Mouse (Mus musculus): Measurements from ENCODE around the gene Dhrs3. TPM values are rescaled to one million over a fixed set of nuclear protein-coding genes. Genes with fewer than 3 reads are reported as not detected.

Gene Dhrs3
- polyA plus RNA-seq, 1 experiment from 2014 or later: 41.6 TPM

- no peaks in the 10 kb centered on the region for H3K4me1 ChIP-seq (ENCODE audit: control insufficient read depth, insufficient read depth, low read length)
- no peak overlapping the region for H3K4me2 ChIP-seq (ENCODE audit: low read length)
- 85% methylated on average over 5 of the region's 5 CpGs for WGBS
- no peaks in the 10 kb centered on the region for H3K27me3 ChIP-seq (ENCODE audit: control insufficient read depth, insufficient read depth, low read depth, low read length)
- no peak overlapping the region for H3K9ac ChIP-seq (ENCODE audit: low read depth, low read length)
- H3K4me3 ChIP-seq (ENCODE audit: low read depth, low read length): no peak overlapping the region
- H3K36me3 ChIP-seq (ENCODE audit: control insufficient read depth, insufficient read depth, low read length): no peaks in the 10 kb centered on the region
- no peak overlapping the region for H3K27ac ChIP-seq (ENCODE audit: low read length)
- no peak for ATAC-seq
- no peaks in the 10 kb centered on the region for H3K9me3 ChIP-seq (replicated peaks; ENCODE audit: control insufficient read depth, low read length, poor library complexity, severe bottlenecking)
These were observed 50.6 kb downstream of the Dhrs3 start for GRCm38 (mm10) chr4:144943273-144943672.

GRCm38 (mm10) chr4:144947738-144948390 is 55.2 kb downstream of the Dhrs3 start:
- no peaks in the 10 kb centered on the region for H3K27me3 ChIP-seq (ENCODE audit: control insufficient read depth, insufficient read depth, low read depth, low read length)
- no peaks in the 10 kb centered on the region for H3K36me3 ChIP-seq (ENCODE audit: control insufficient read depth, insufficient read depth, low read length)
- ATAC-seq: no peak
- no peaks in the 10 kb centered on the region for H3K4me1 ChIP-seq (ENCODE audit: control insufficient read depth, insufficient read depth, low read length)
- no peak overlapping the region for H3K9ac ChIP-seq (ENCODE audit: low read depth, low read length)
- H3K27ac ChIP-seq (ENCODE audit: low read length): no peak overlapping the region
- H3K4me2 ChIP-seq (ENCODE audit: low read length): no peak overlapping the region
- WGBS: 72% methylated on average over 6 of the region's 6 CpGs
- H3K4me3 ChIP-seq (ENCODE audit: low read depth, low read length): no peak overlapping the region
- H3K9me3 ChIP-seq (replicated peaks; ENCODE audit: control insufficient read depth, low read length, poor library complexity, severe bottlenecking): no peaks in the 10 kb centered on the region

GRCm38 (mm10) chr4:144949441-144950326 is 57.1 kb downstream of the Dhrs3 start:
- Histone ChIP-seq H3K27me3 (ENCODE audit: control insufficient read depth, insufficient read depth, low read depth, low read length) (no peaks in the 10 kb centered on the region), H3K36me3 (ENCODE audit: control insufficient read depth, insufficient read depth, low read length) (no peaks in the 10 kb centered on the region), H3K4me2 (ENCODE audit: low read length) (no peak overlapping the region), H3K4me1 (ENCODE audit: control insufficient read depth, insufficient read depth, low read length) (no peaks in the 10 kb centered on the region), H3K9me3 (replicated peaks; ENCODE audit: control insufficient read depth, low read length, poor library complexity, severe bottlenecking) (no peaks in the 10 kb centered on the region), H3K9ac (ENCODE audit: low read depth, low read length) (no peak overlapping the region), H3K27ac (ENCODE audit: low read length) (no peak overlapping the region), H3K4me3 (ENCODE audit: low read depth, low read length) (no peak overlapping the region)
- peak; percentile 65 for ATAC-seq
- WGBS: 18% methylated on average over 9 of the region's 9 CpGs

- no peak overlapping the region for H3K4me3 ChIP-seq (ENCODE audit: low read depth, low read length)
- H3K4me2 ChIP-seq (ENCODE audit: low read length): no peak overlapping the region
- 69% methylated on average over 3 of the region's 3 CpGs for WGBS
- ATAC-seq: no peak
- H3K36me3 ChIP-seq (ENCODE audit: control insufficient read depth, insufficient read depth, low read length): no peaks in the 10 kb centered on the region
- no peaks in the 10 kb centered on the region for H3K9me3 ChIP-seq (replicated peaks; ENCODE audit: control insufficient read depth, low read length, poor library complexity, severe bottlenecking)
- no peaks in the 10 kb centered on the region for H3K4me1 ChIP-seq (ENCODE audit: control insufficient read depth, insufficient read depth, low read length)
- no peaks in the 10 kb centered on the region for H3K27me3 ChIP-seq (ENCODE audit: control insufficient read depth, insufficient read depth, low read depth, low read length)
- no peak overlapping the region for H3K27ac ChIP-seq (ENCODE audit: low read length)
- H3K9ac ChIP-seq (ENCODE audit: low read depth, low read length): no peak overlapping the region
These were observed 57.7 kb downstream of the Dhrs3 start for GRCm38 (mm10) chr4:144950327-144950711.

- no peaks in the 10 kb centered on the region for H3K4me1 ChIP-seq (ENCODE audit: control insufficient read depth, insufficient read depth, low read length)
- no peak overlapping the region for H3K9ac ChIP-seq (ENCODE audit: low read depth, low read length)
- H3K27ac ChIP-seq (ENCODE audit: low read length): no peak overlapping the region
- no peaks in the 10 kb centered on the region for H3K9me3 ChIP-seq (replicated peaks; ENCODE audit: control insufficient read depth, low read length, poor library complexity, severe bottlenecking)
- no peaks in the 10 kb centered on the region for H3K36me3 ChIP-seq (ENCODE audit: control insufficient read depth, insufficient read depth, low read length)
- H3K4me2 ChIP-seq (ENCODE audit: low read length): no peak overlapping the region
- no peaks in the 10 kb centered on the region for H3K27me3 ChIP-seq (ENCODE audit: control insufficient read depth, insufficient read depth, low read depth, low read length)
- no peak overlapping the region for H3K4me3 ChIP-seq (ENCODE audit: low read depth, low read length)
- no peak for ATAC-seq
- WGBS: 86% methylated on average over 3 of the region's 3 CpGs
These were observed 58.3 kb downstream of the Dhrs3 start for GRCm38 (mm10) chr4:144950883-144951282.

- Histone ChIP-seq H3K36me3 (ENCODE audit: control insufficient read depth, insufficient read depth, low read length) (no peaks in the 10 kb centered on the region), H3K27ac (ENCODE audit: low read length) (no peak overlapping the region), H3K9ac (ENCODE audit: low read depth, low read length) (no peak overlapping the region), H3K27me3 (ENCODE audit: control insufficient read depth, insufficient read depth, low read depth, low read length) (no peaks in the 10 kb centered on the region), H3K4me1 (ENCODE audit: control insufficient read depth, insufficient read depth, low read length) (no peaks in the 10 kb centered on the region), H3K4me2 (ENCODE audit: low read length) (no peak overlapping the region), H3K9me3 (replicated peaks; ENCODE audit: control insufficient read depth, low read length, poor library complexity, severe bottlenecking) (no peaks in the 10 kb centered on the region), H3K4me3 (ENCODE audit: low read depth, low read length) (no peak overlapping the region)
- WGBS: 88% methylated on average over 7 of the region's 7 CpGs
- ATAC-seq: no peak
These were observed 59.2 kb downstream of the Dhrs3 start for GRCm38 (mm10) chr4:144951859-144952258.

- no peaks in the 10 kb centered on the region for H3K27me3 ChIP-seq (ENCODE audit: control insufficient read depth, insufficient read depth, low read depth, low read length)
- no peaks in the 10 kb centered on the region for H3K9me3 ChIP-seq (replicated peaks; ENCODE audit: control insufficient read depth, low read length, poor library complexity, severe bottlenecking)
- 87% methylated on average over 1 of the region's 1 CpGs for WGBS
These were observed 60.8 kb downstream of the Dhrs3 start for GRCm38 (mm10) chr4:144953421-144953820.

GRCm38 (mm10) chr4:144955863-144956262 is 63.2 kb downstream of the Dhrs3 start:
- Histone ChIP-seq H3K4me3 (ENCODE audit: low read depth, low read length) (no peak overlapping the region), H3K9ac (ENCODE audit: low read depth, low read length) (no peak overlapping the region), H3K27ac (ENCODE audit: low read length) (no peak overlapping the region), H3K9me3 (replicated peaks; ENCODE audit: control insufficient read depth, low read length, poor library complexity, severe bottlenecking) (no peaks in the 10 kb centered on the region), H3K36me3 (ENCODE audit: control insufficient read depth, insufficient read depth, low read length) (no peaks in the 10 kb centered on the region), H3K4me1 (ENCODE audit: control insufficient read depth, insufficient read depth, low read length) (no peaks in the 10 kb centered on the region), H3K4me2 (ENCODE audit: low read length) (no peak overlapping the region), H3K27me3 (ENCODE audit: control insufficient read depth, insufficient read depth, low read depth, low read length) (no peaks in the 10 kb centered on the region)
- WGBS: 86% methylated on average over 1 of the region's 1 CpGs
- no peak for ATAC-seq

More at GRCm38 (mm10) chr4:144953421-144953820, 60.8 kb downstream of the Dhrs3 start:
- Histone ChIP-seq H3K9ac (ENCODE audit: low read depth, low read length) (no peak overlapping the region), H3K36me3 (ENCODE audit: control insufficient read depth, insufficient read depth, low read length) (no peaks in the 10 kb centered on the region), H3K4me3 (ENCODE audit: low read depth, low read length) (no peak overlapping the region), H3K4me2 (ENCODE audit: low read length) (no peak overlapping the region), H3K27ac (ENCODE audit: low read length) (no peak overlapping the region), H3K4me1 (ENCODE audit: control insufficient read depth, insufficient read depth, low read length) (no peaks in the 10 kb centered on the region)
- no peak for ATAC-seq

GRCm38 (mm10) chr4:144956293-144956692 is 63.7 kb downstream of the Dhrs3 start:
- H3K9ac ChIP-seq (ENCODE audit: low read depth, low read length): no peak overlapping the region
- H3K27me3 ChIP-seq (ENCODE audit: control insufficient read depth, insufficient read depth, low read depth, low read length): no peaks in the 10 kb centered on the region
- H3K4me3 ChIP-seq (ENCODE audit: low read depth, low read length): no peak overlapping the region
- H3K9me3 ChIP-seq (replicated peaks; ENCODE audit: control insufficient read depth, low read length, poor library complexity, severe bottlenecking): no peaks in the 10 kb centered on the region
- WGBS: 88% methylated on average over 1 of the region's 1 CpGs
- no peaks in the 10 kb centered on the region for H3K4me1 ChIP-seq (ENCODE audit: control insufficient read depth, insufficient read depth, low read length)
- no peak overlapping the region for H3K27ac ChIP-seq (ENCODE audit: low read length)
- ATAC-seq: no peak
- no peaks in the 10 kb centered on the region for H3K36me3 ChIP-seq (ENCODE audit: control insufficient read depth, insufficient read depth, low read length)
- H3K4me2 ChIP-seq (ENCODE audit: low read length): no peak overlapping the region
